Mouse (Mus musculus): Measurements from ENCODE around the gene Crtac1. TPM values are rescaled to one million over a fixed set of nuclear protein-coding genes. Genes with fewer than 3 reads are reported as not detected.

The Crtac1 gene
- polyA plus RNA-seq, 1 experiment from 2014 or later, result 0.53 TPM

- no peak for DNase-seq (ENCODE audit: low spot score)
Observed at GRCm38 (mm10) chr19:42246626-42247025, 185.0 kb downstream of the Crtac1 start.

GRCm38 (mm10) chr19:42243401-42243800 is 188.2 kb downstream of the Crtac1 start:
- no peak for DNase-seq (ENCODE audit: low spot score)

- no peak for DNase-seq (ENCODE audit: low spot score)
Observed at GRCm38 (mm10) chr19:42240881-42241280, 190.7 kb downstream of the Crtac1 start.

GRCm38 (mm10) chr19:42238341-42238715 is 193.3 kb downstream of the Crtac1 start:
- no peak for DNase-seq (ENCODE audit: low spot score)

GRCm38 (mm10) chr19:42237602-42238340 is 193.8 kb downstream of the Crtac1 start:
- no peak for DNase-seq (ENCODE audit: low spot score)

Small RNA genes within 50 kb of the gene (microRNA-seq; reads per million reads assigned to microRNA genes)
- gene Gm26339 (ENCODE audit: borderline number of aligned reads) (not detected), gene Mir3085 (ENCODE audit: borderline number of aligned reads) (not detected)

Other genes starting within 250 kb of the Crtac1 start
- 0.36 and 0.49 TPM in 2 replicates for gene Sfrp5, start 229.5 kb downstream of the Crtac1 start, polyA plus RNA-seq (2015; fragmentation: Nextera tagmentation; extraction: Ambion mirVana)
- gene Golga7b, start 184.2 kb downstream of the Crtac1 start, polyA plus RNA-seq (2015; fragmentation: Nextera tagmentation; extraction: Ambion mirVana), result 0.39 and 0.52 TPM in 2 replicates
- 24.5 and 26.9 TPM in 2 replicates for gene R3hcc1l, start 87.0 kb upstream of the Crtac1 start, polyA plus RNA-seq (2015; fragmentation: Nextera tagmentation; extraction: Ambion mirVana)
- gene Loxl4, start 181.0 kb upstream of the Crtac1 start, polyA plus RNA-seq (2015; fragmentation: Nextera tagmentation; extraction: Ambion mirVana), result 0.43 and 0.68 TPM in 2 replicates

Measured in thymus, postnatal 0 days (tissue).